Mouse (Mus musculus) myocyte (in vitro differentiated cells): ENCODE results near the gene Xpnpep1. TPM values are rescaled to one million over a fixed set of nuclear protein-coding genes. Genes with fewer than 3 reads are reported as not detected.
A peak's percentile ranks its signal among the peaks of the same experiment; 100 is the strongest.

Experiments
- H3K27me3 ChIP-seq: one replicate; pipeline ENCODE4 v1.6.1; 2011; ENCODE audit not compliant: control insufficient read depth, insufficient read depth, insufficient read length
- H3K36me3 ChIP-seq: one replicate; pipeline ENCODE4 v1.6.1; 2011; ENCODE audit not compliant: control insufficient read depth, insufficient read depth
- H3K4me2 ChIP-seq: one replicate; pipeline ENCODE4 v1.6.1; 2011; ENCODE audit warnings: low read depth, control low read depth
- H3K4me3 ChIP-seq: one replicate; pipeline ENCODE4 v1.5.1; 2011; ENCODE audit warnings: mild to moderate bottlenecking, control low read depth, moderate library complexity
- H3K79me2 ChIP-seq: one replicate; pipeline ENCODE4 v1.6.1; 2011; ENCODE audit not compliant: control insufficient read depth, insufficient read depth
- H3ac ChIP-seq: one replicate; pipeline ENCODE4 v1.6.1; 2011; ENCODE audit not compliant: control insufficient read depth, insufficient read length
- CEBPB ChIP-seq: IDR thresholded peaks from 2 replicates; pipeline ENCODE4 v1.6.1; 2011; ENCODE audit warnings: mild to moderate bottlenecking, moderate library complexity; ENCODE audit not compliant: poor library complexity, insufficient read depth, severe bottlenecking
- E2F4 ChIP-seq: IDR thresholded peaks from one replicate; pipeline ENCODE4 v1.6.1; 2011; ENCODE audit warnings: mild to moderate bottlenecking, control low read depth, moderate library complexity; ENCODE audit not compliant: insufficient read depth
- MAX ChIP-seq: IDR thresholded peaks from one replicate; pipeline ENCODE4 v1.6.1; 2011; ENCODE audit warnings: low read depth, mild to moderate bottlenecking, control low read depth
- MYOD1 ChIP-seq, 3 experiments: IDR thresholded peaks; one replicate each; pipeline ENCODE4 v1.6.1; 2011; ENCODE audit warnings: control low read depth in 2 of 3, low read depth in 2 of 3, mild to moderate bottlenecking in 2 of 3, moderate library complexity in 1 of 3; ENCODE audit not compliant: insufficient read length in 2 of 3, control insufficient read depth in 1 of 3
- MYOG ChIP-seq, 3 experiments: IDR thresholded peaks; one replicate each; pipeline ENCODE4 v1.6.1; 2011; ENCODE audit warnings: control low read depth in 2 of 3, low read depth in 2 of 3, mild to moderate bottlenecking in 2 of 3; ENCODE audit not compliant: insufficient read length in 2 of 3, control insufficient read depth in 1 of 3, insufficient read depth in 1 of 3
- POLR2A ChIP-seq: IDR thresholded peaks from one replicate; pipeline ENCODE4 v1.6.1; 2011; ENCODE audit warnings: low read depth, mild to moderate bottlenecking, control low read depth, moderate library complexity; ENCODE audit not compliant: insufficient read length
- POLR2AphosphoS2 ChIP-seq: IDR thresholded peaks from one replicate; pipeline ENCODE4 v1.6.1; 2011; ENCODE audit warnings: low read depth, control low read depth; ENCODE audit not compliant: insufficient read length
- REST ChIP-seq: IDR thresholded peaks from one replicate; pipeline ENCODE4 v1.6.1; 2011; ENCODE audit warnings: mild to moderate bottlenecking, control low read depth, moderate library complexity; ENCODE audit not compliant: insufficient read depth, insufficient read length
- SRF ChIP-seq: IDR thresholded peaks from one replicate; pipeline ENCODE4 v1.6.1; 2011; ENCODE audit warnings: low read depth; ENCODE audit not compliant: control insufficient read depth, insufficient read length
- TCF12 ChIP-seq: IDR thresholded peaks from one replicate; pipeline ENCODE4 v1.6.1; 2011; ENCODE audit warnings: mild to moderate bottlenecking, control low read depth; ENCODE audit not compliant: poor library complexity, insufficient read depth, severe bottlenecking
- TCF3 ChIP-seq: IDR thresholded peaks from one replicate; pipeline ENCODE4 v1.6.1; 2011; ENCODE audit warnings: low read depth, control low read depth; ENCODE audit not compliant: insufficient read length
- USF1 ChIP-seq: IDR thresholded peaks from one replicate; pipeline ENCODE4 v1.6.1; 2011; ENCODE audit warnings: low read depth, mild to moderate bottlenecking, control low read depth, moderate library complexity
- polyA plus RNA-seq: library from polyadenylated mRNA; unstranded; fragments of >200 nt; fragmentation: generic; extraction: Trizol; gene quantifications from one replicate; pipeline ENCODE4 v1.2.1, GENCODE M21; 2012; ENCODE audit warnings: missing spikeins

Gene Xpnpep1
- 172 TPM for polyA plus RNA-seq

DNA sequence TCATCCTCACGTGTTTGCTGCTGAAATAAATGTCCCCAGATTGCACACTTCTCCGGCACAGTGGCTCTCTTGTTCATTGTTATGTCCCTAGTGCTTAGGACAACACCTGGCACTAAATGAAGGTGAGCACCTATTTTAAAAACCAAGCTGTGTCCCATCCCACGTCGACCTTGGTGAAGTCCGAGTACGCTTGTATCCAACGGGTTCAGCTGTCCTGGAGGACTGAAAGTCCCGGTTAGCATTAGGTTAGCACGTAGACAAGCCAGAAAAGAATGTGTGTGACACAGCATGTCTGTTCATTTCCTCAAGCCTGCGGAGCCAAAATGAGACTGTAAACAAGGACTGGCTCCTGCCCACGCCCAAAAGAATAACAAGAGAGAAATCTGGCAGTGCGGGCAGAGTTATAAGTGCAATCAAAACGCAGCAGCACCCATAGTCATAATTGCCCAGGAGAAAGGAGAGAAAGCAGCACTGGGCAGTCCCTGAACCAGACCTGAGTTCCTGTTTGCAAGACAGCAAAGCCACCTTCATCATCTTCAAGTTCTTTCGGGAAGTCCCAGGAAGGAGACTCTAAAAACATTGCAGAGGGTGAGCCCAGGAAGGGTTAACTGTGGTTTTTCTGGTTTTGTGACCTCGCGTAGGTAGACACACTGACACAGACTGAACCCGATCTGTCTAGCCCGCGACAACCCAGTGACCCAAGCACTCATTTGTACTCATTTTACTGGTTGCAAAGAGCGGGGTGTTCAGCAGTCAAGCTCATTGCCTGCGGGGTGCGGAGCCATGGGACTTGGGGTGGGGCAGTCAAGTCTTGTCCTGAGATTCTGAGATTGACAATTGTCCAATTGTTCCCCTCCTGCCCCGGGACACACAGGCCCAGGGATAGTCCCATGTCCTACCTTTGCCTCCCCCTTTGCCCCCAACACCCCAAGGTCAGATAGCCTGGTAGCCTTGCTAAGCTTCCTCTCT, at the start of gene Xpnpep1:
TSS of gene Xpnpep1 (minus strand) at position 51 of the 969 bp plus-strand sequence.
- Histone ChIP-seq H3K27me3 (no peaks in the 10 kb centered on the region), H3K79me2 (peaks cover 25% of the 10 kb centered on the region), H3K4me3 (peak within 1 kb of the TSS; percentile 50), H3K36me3 (no peaks in the 10 kb centered on the region), H3ac (no peak within 1 kb of the TSS), H3K4me2 (peak within 1 kb of the TSS; percentile 96)
- no peak for TF ChIP-seq USF1
- no peak for TF ChIP-seq POLR2A
- no peak for TF ChIP-seq MYOD1 (IDR thresholded peaks at IDR 0.05; ENCODE audit: control insufficient read depth in 1 of 3, insufficient read length in 2 of 3, low read depth in 2 of 3)
- no peak for TF ChIP-seq CEBPB
- no peak for TF ChIP-seq SRF
- no peak for TF ChIP-seq TCF12
- no peak for TF ChIP-seq MAX
- TF ChIP-seq REST = no peak
- no peak for TF ChIP-seq MYOG (IDR thresholded peaks at IDR 0.05; ENCODE audit: control insufficient read depth in 1 of 3, insufficient read depth in 1 of 3, insufficient read length in 2 of 3, low read depth in 2 of 3)
- TF ChIP-seq POLR2AphosphoS2 = no peak
- TF ChIP-seq TCF3 = no peak
- no peak for TF ChIP-seq E2F4

DNA sequence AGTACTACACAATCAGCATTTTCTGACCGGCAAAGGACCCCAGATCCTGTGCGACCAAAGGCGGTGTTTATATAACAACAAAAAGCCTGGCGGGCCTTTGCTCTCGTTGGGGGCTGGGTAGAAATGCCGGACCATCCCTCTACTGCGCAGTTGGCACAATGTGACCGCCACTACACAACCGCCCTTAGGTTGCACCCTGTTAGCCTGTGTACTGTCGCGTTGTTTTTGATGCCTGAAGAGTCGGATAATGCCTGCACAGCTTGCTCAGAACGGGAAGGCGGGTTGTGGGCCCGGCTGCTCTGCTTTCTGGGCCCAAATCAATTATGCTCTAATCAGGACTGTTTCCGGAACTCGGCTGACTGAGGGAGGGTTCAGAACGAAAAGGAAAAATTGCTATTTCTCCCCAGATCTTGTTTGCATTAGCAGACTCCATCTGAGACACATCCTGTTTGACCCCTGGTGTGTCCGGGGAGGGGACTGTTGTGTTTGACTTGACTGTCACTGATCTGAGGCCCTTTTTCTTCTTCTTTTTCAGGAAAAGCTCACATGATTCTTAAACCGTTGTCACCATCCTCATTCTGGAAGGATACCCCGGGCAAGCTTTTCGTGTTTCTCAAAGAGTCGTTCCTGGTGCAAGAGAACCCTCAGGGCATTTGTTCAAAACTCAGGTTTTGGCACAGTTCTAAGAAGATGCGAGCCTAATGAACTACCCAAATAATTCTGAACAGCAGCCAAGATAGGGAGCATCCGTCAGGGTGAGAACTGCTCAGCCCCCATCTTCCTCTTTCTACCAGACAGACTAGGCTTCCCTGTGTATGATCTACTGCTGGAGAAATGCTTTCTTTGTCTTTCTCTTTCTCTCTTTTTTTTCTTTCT, 47.5 kb upstream of the Xpnpep1 start:
- H3K27me3 ChIP-seq = peaks cover 20% of the 10 kb centered on the region
- no peak overlapping the region for H3K4me3 ChIP-seq
- no peak overlapping the region for H3ac ChIP-seq
- TF ChIP-seq MAX (no peak), MYOG (IDR thresholded peaks at IDR 0.05; ENCODE audit: control insufficient read depth in 1 of 3, insufficient read depth in 1 of 3, insufficient read length in 2 of 3, low read depth in 2 of 3) (no peak), SRF (no peak), MYOD1 (IDR thresholded peaks at IDR 0.05; ENCODE audit: control insufficient read depth in 1 of 3, insufficient read length in 2 of 3, low read depth in 2 of 3) (no peak), CEBPB (no peak), TCF3 (no peak), POLR2AphosphoS2 (no peak), E2F4 (no peak), TCF12 (no peak), REST (no peak), USF1 (no peak), POLR2A (no peak)
- H3K36me3 ChIP-seq = no peaks in the 10 kb centered on the region
- no peaks in the 10 kb centered on the region for H3K79me2 ChIP-seq
- H3K4me2 ChIP-seq = no peak overlapping the region

DNA sequence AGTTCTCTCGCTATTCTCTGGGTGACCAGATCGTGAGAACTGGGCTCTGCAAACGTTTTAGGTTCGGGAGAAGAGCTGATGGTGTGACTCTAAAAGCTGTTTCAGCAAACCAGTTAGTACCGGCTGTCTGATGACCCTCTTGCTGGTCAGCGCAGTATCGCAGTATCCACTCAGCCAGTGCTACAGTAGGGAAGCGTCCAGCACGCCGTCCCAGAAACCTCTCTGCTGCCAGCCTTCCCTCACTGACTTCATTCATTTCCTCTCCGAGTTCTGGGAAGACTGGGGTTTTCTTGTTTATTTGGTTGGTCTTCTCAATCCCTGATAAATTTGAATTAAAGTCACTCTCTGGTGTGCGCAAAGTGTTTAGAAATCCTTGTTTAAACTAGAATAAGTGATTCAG, 46.8 kb upstream of the Xpnpep1 start:
- Histone ChIP-seq H3ac (no peak overlapping the region), H3K4me2 (no peak overlapping the region)

GRCm38 (mm10) chr19:53084735-53085134, 44.7 kb upstream of the Xpnpep1 start:
- peaks cover 13% of the 10 kb centered on the region for H3K27me3 ChIP-seq
- TF ChIP-seq MYOG (IDR thresholded peaks at IDR 0.05; ENCODE audit: control insufficient read depth in 1 of 3, insufficient read depth in 1 of 3, insufficient read length in 2 of 3, low read depth in 2 of 3) = peak in 1 of 3 experiments; percentile 13
- TF ChIP-seq TCF12 = no peak
- no peak for TF ChIP-seq SRF
- TF ChIP-seq E2F4 = no peak
- no peak for TF ChIP-seq MYOD1 (IDR thresholded peaks at IDR 0.05; ENCODE audit: control insufficient read depth in 1 of 3, insufficient read length in 2 of 3, low read depth in 2 of 3)
- TF ChIP-seq MAX = no peak
- TF ChIP-seq USF1 = no peak
- no peak for TF ChIP-seq CEBPB
- no peaks in the 10 kb centered on the region for H3K36me3 ChIP-seq
- H3ac ChIP-seq = no peak overlapping the region
- H3K4me2 ChIP-seq = peak overlapping the region; percentile 55
- no peaks in the 10 kb centered on the region for H3K79me2 ChIP-seq
- H3K4me3 ChIP-seq = no peak overlapping the region

More for the DNA sequence above, 46.8 kb upstream of the Xpnpep1 start:
- peaks cover 20% of the 10 kb centered on the region for H3K27me3 ChIP-seq
- H3K79me2 ChIP-seq = no peaks in the 10 kb centered on the region
- H3K4me3 ChIP-seq = no peak overlapping the region
- no peak for TF ChIP-seq USF1
- no peak for TF ChIP-seq TCF12
- TF ChIP-seq POLR2A = no peak
- no peak for TF ChIP-seq POLR2AphosphoS2
- no peak for TF ChIP-seq E2F4
- no peak for TF ChIP-seq MYOD1 (IDR thresholded peaks at IDR 0.05; ENCODE audit: control insufficient read depth in 1 of 3, insufficient read length in 2 of 3, low read depth in 2 of 3)
- TF ChIP-seq MAX = no peak
- TF ChIP-seq REST = no peak
- no peak for TF ChIP-seq TCF3
- TF ChIP-seq MYOG (IDR thresholded peaks at IDR 0.05; ENCODE audit: control insufficient read depth in 1 of 3, insufficient read depth in 1 of 3, insufficient read length in 2 of 3, low read depth in 2 of 3) = no peak
- TF ChIP-seq SRF = no peak
- no peak for TF ChIP-seq CEBPB
- no peaks in the 10 kb centered on the region for H3K36me3 ChIP-seq
